Mouse (Mus musculus): Measurements from ENCODE around the gene Snx17. TPM values are rescaled to one million over a fixed set of nuclear protein-coding genes. Genes with fewer than 3 reads are reported as not detected.

The Snx17 gene
- total RNA-seq, 2 experiments from 2014 or later: 58.4 to 64.5 TPM

DNA sequence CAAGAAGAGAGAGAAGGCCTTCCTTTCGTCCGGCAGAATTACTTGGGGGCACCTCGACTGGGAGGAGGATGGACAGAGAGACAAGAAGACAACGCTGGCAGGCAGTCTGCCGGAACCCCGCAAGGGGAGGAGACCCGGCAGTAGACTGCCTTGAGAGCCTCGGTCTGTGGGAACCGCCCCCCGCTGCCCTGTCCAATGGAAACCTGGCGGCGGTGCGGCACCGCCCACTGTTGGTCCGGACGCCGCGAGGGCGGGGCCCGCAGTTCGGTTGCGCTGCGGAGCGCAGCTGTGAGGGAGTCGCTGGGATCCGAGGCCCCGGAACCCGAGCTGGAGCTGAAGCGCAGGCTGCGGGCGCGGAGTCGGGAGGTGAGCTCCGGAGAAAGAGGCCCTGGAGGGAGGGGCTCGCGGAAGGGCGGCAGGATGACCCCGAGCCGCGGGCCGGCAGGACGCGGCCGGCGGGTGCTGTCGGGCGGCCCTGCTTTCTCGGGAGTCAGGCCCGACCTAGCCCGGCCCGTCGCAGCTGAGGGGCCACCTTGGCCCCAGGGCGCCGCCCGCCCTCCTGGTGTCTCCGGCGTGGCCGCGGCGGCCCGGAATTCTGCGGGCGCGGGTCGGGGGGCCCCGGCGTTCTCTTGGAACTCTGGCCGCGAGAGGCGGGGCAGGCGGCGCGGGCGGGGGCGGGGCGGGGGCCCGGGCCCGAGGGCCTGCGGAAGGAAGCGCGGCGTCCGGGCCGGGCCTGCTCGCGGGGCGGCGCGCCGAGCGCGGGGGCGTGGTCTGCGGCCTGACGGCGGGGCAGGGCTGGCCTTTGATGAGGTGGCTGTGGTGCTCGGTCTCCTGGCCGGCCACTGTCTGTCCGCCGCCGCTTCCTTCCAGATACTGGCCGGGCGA, 47.9 kb downstream of the Snx17 start, which contains the start of the genes Nrbp1 and Gm9970:
TSS of gene Nrbp1 (plus strand) at position 228 of the 885 bp plus-strand sequence.
TSS of gene Gm9970 (minus strand) at position 596 of the 885 bp plus-strand sequence.
- DNase-seq: peak; percentile 95 to 98

- DNase-seq: no peak
Measured at GRCm38 (mm10) chr5:31241522-31242034, 48.6 kb downstream of the Snx17 start.

GRCm38 (mm10) chr5:31242191-31242590, 49.2 kb downstream of the Snx17 start:
- no peak for DNase-seq

Other genes starting within 250 kb of the Snx17 start
- gene Cgref1, start 247.6 kb upstream of the Snx17 start, total RNA-seq (2021): under 1 TPM; 0.59 to 0.84 TPM
- gene Preb, start 232.9 kb upstream of the Snx17 start, total RNA-seq (2021): 10 to 100 TPM; 84.3 to 84.7 TPM
- gene Tcf23, start 224.6 kb upstream of the Snx17 start, total RNA-seq (2021): 1 to 10 TPM; 1.5 to 2.8 TPM
- gene Atraid, start 144.9 kb upstream of the Snx17 start, total RNA-seq (2021): 10 to 100 TPM; 47.6 to 52.2 TPM
- 10 to 100 TPM; 12.4 to 13.5 TPM for gene Slc5a6, start 144.3 kb upstream of the Snx17 start, total RNA-seq (2021)
- gene Cad, start 138.4 kb upstream of the Snx17 start, total RNA-seq (2021): 10 to 100 TPM; 12.9 to 15.3 TPM
- not detected for gene Dnajc5g, start 86.9 kb upstream of the Snx17 start, total RNA-seq (2021)
- not detected for gene Slc30a3, start 85.0 kb upstream of the Snx17 start, total RNA-seq (2021)
- 100 to 1,000 TPM; 344 to 355 TPM for gene Trim54, start 76.5 kb upstream of the Snx17 start, total RNA-seq (2021)
- not detected for gene Ucn, start 54.4 kb upstream of the Snx17 start, total RNA-seq (2021)
- gene Mpv17, start 39.0 kb upstream of the Snx17 start, total RNA-seq (2021): 10 to 100 TPM; 43.4 to 49.2 TPM
- gene Gm29609, start 13.3 kb upstream of the Snx17 start, total RNA-seq (2021): 1 to 10 TPM in 1 of 2 experiments, under 1 TPM in 1; 0.10 to 1.8 TPM
- 10 to 100 TPM; 19.7 to 28.5 TPM for gene Gtf3c2, start 13.1 kb upstream of the Snx17 start, total RNA-seq (2021)
- gene Eif2b4, start 203 bp downstream of the Snx17 start, total RNA-seq (2021): 10 to 100 TPM; 41.1 to 58.1 TPM
- 1 to 10 TPM; 7.6 to 8.5 TPM for gene Zfp513, start 9.1 kb downstream of the Snx17 start, total RNA-seq (2021)
- 10 to 100 TPM; 55.1 to 62.9 TPM for gene Ppm1g, start 27.5 kb downstream of the Snx17 start, total RNA-seq (2021)
- 10 to 100 TPM; 74.5 to 78.3 TPM for gene Nrbp1, start 47.6 kb downstream of the Snx17 start, total RNA-seq (2021)
- gene Gm9970, start 48.0 kb downstream of the Snx17 start, total RNA-seq (2021): not detected
- 1 to 10 TPM in 1 of 2 experiments, under 1 TPM in 1; 0.82 to 1.4 TPM for gene Krtcap3, start 58.5 kb downstream of the Snx17 start, total RNA-seq (2021)
- 10 to 100 TPM; 37.3 to 44.5 TPM for gene Ift172, start 97.9 kb downstream of the Snx17 start, total RNA-seq (2021)
- 1 to 10 TPM; 4.2 to 4.3 TPM for gene Fndc4, start 102.9 kb downstream of the Snx17 start, total RNA-seq (2021)
- gene Gckr, start 104.2 kb downstream of the Snx17 start, total RNA-seq (2021): not detected